In genomic region chr10:120751821-120752261, GRCm38 (mm10) we compare ENCODE assay signal across 8 mouse cellular contexts.
DNase-seq lines count a peak whose midpoint lies in the region; ATAC-seq lines count a peak whose summit lies in the region.

No protein-coding gene starts in this region.

- H3K4me3 ChIP-seq in hindbrain, embryonic 15.5 days = no peak overlapping the region
- H3K4me3 ChIP-seq in hindbrain, embryonic 14.5 days (replicated peaks; ENCODE audit: low read length) = no peak overlapping the region
- H3K4me3 ChIP-seq in embryonic facial prominence, embryonic 14.5 days (ENCODE audit: low read depth, low read length) = no peak overlapping the region
- H3K4me3 ChIP-seq in intestine, embryonic 16.5 days (ENCODE audit: low read length) = no peak overlapping the region
- no peak overlapping the region for H3K4me3 ChIP-seq in lung, embryonic 16.5 days (ENCODE audit: low read length)

- no peak for DNase-seq in hindbrain, embryonic 14.5 days (ENCODE audit: low spot score)
- DNase-seq in embryonic facial prominence, embryonic 14.5 days (ENCODE audit: low spot score) = peak; percentile 40
- DNase-seq in spleen, adult 12 weeks (ENCODE audit: low spot score) = no peak
- DNase-seq in urinary bladder, postnatal 25 days (ENCODE audit: low spot score) = no peak
- DNase-seq in frontal cortex, postnatal 14 days (ENCODE audit: low spot score in 2 of 2) = no peak

- H3K27ac ChIP-seq in hindbrain, embryonic 15.5 days (replicated peaks) = peak overlapping the region; percentile 14; the same call in 1 of the 2 replicates
- no peak overlapping the region for H3K27ac ChIP-seq in hindbrain, embryonic 14.5 days
- peak overlapping the region; percentile 69 for H3K27ac ChIP-seq in embryonic facial prominence, embryonic 14.5 days (replicated peaks; ENCODE audit: low read depth, low read length)
- peak overlapping the region; percentile 0; the same call in 1 of the 2 replicates for H3K27ac ChIP-seq in intestine, embryonic 16.5 days (ENCODE audit: low read length)
- H3K27ac ChIP-seq in lung, embryonic 16.5 days (ENCODE audit: low read length) = peak overlapping the region; percentile 29; the same call in 1 of the 2 replicates

- no peaks in the 10 kb centered on the region for H3K9me3 ChIP-seq in hindbrain, embryonic 15.5 days
- 0 out of 2 replicates have a peak, but pooled peaks cover 3% of the 10 kb centered on the region for H3K9me3 ChIP-seq in hindbrain, embryonic 14.5 days (ENCODE audit: control insufficient read depth, low read length)
- H3K9me3 ChIP-seq in embryonic facial prominence, embryonic 14.5 days (ENCODE audit: control insufficient read depth, low read length) = no peaks in the 10 kb centered on the region; the same call in 1 of the 2 replicates
- H3K9me3 ChIP-seq in intestine, embryonic 16.5 days (ENCODE audit: control insufficient read depth, low read length) = no peaks in the 10 kb centered on the region
- 0 out of 2 replicates have a peak, but pooled peaks cover 2% of the 10 kb centered on the region for H3K9me3 ChIP-seq in lung, embryonic 16.5 days (ENCODE audit: control insufficient read depth, low read length)

- H3K4me2 ChIP-seq in hindbrain, embryonic 15.5 days = no peak overlapping the region
- H3K4me2 ChIP-seq in hindbrain, embryonic 14.5 days (replicated peaks) = no peak overlapping the region
- no peak overlapping the region for H3K4me2 ChIP-seq in embryonic facial prominence, embryonic 14.5 days (ENCODE audit: low read depth, low read length)
- H3K4me2 ChIP-seq in intestine, embryonic 16.5 days (ENCODE audit: low read depth, low read length) = no peak overlapping the region
- H3K4me2 ChIP-seq in lung, embryonic 16.5 days (ENCODE audit: low read depth, low read length) = peak overlapping the region; percentile 13

- 67% methylated on average over 11 of the region's 11 CpGs for WGBS in hindbrain, embryonic 15.5 days
- WGBS in hindbrain, embryonic 14.5 days = 68% methylated on average over 11 of the region's 11 CpGs
- 41% methylated on average over 11 of the region's 11 CpGs for WGBS in embryonic facial prominence, embryonic 14.5 days
- 68% methylated on average over 11 of the region's 11 CpGs for WGBS in intestine, embryonic 16.5 days
- 48% methylated on average over 11 of the region's 11 CpGs for WGBS in lung, embryonic 16.5 days

- no peaks in the 10 kb centered on the region for H3K36me3 ChIP-seq in hindbrain, embryonic 15.5 days
- H3K36me3 ChIP-seq in hindbrain, embryonic 14.5 days (replicated peaks; ENCODE audit: control insufficient read depth, insufficient read depth) = no peaks in the 10 kb centered on the region
- H3K36me3 ChIP-seq in embryonic facial prominence, embryonic 14.5 days (ENCODE audit: control insufficient read depth, insufficient read depth, low read length) = no peaks in the 10 kb centered on the region
- no peaks in the 10 kb centered on the region for H3K36me3 ChIP-seq in intestine, embryonic 16.5 days (ENCODE audit: control insufficient read depth, insufficient read depth, low read length)
- no peaks in the 10 kb centered on the region for H3K36me3 ChIP-seq in lung, embryonic 16.5 days (ENCODE audit: control insufficient read depth, insufficient read depth, low read length)

- peaks cover 4% of the 10 kb centered on the region; the same call in 1 of the 2 replicates for H3K27me3 ChIP-seq in hindbrain, embryonic 15.5 days
- H3K27me3 ChIP-seq in hindbrain, embryonic 14.5 days (ENCODE audit: control insufficient read depth, insufficient read depth, low read length) = no peaks in the 10 kb centered on the region
- no peaks in the 10 kb centered on the region for H3K27me3 ChIP-seq in embryonic facial prominence, embryonic 14.5 days (replicated peaks; ENCODE audit: control insufficient read depth, insufficient read depth, low read length)
- no peaks in the 10 kb centered on the region for H3K27me3 ChIP-seq in intestine, embryonic 16.5 days (replicated peaks; ENCODE audit: control insufficient read depth, insufficient read depth, low read length)
- H3K27me3 ChIP-seq in lung, embryonic 16.5 days (ENCODE audit: control insufficient read depth, insufficient read depth, low read depth, low read length) = no peaks in the 10 kb centered on the region

- no peak overlapping the region for H3K9ac ChIP-seq in hindbrain, embryonic 15.5 days
- H3K9ac ChIP-seq in hindbrain, embryonic 14.5 days = no peak overlapping the region
- H3K9ac ChIP-seq in embryonic facial prominence, embryonic 14.5 days (ENCODE audit: low read depth, low read length) = no peak overlapping the region
- no peak overlapping the region for H3K9ac ChIP-seq in intestine, embryonic 16.5 days (ENCODE audit: low read depth, low read length)
- no peak overlapping the region for H3K9ac ChIP-seq in lung, embryonic 16.5 days (ENCODE audit: low read length)

- H3K4me1 ChIP-seq in hindbrain, embryonic 15.5 days (replicated peaks) = no peaks in the 10 kb centered on the region
- no peaks in the 10 kb centered on the region for H3K4me1 ChIP-seq in hindbrain, embryonic 14.5 days (replicated peaks; ENCODE audit: control insufficient read depth, insufficient read depth, low read length)
- H3K4me1 ChIP-seq in embryonic facial prominence, embryonic 14.5 days (ENCODE audit: control insufficient read depth, insufficient read depth, low read length) = peaks cover 3% of the 10 kb centered on the region
- H3K4me1 ChIP-seq in intestine, embryonic 16.5 days (ENCODE audit: control insufficient read depth, insufficient read depth, low read length) = 0 out of 2 replicates have a peak, but pooled peaks cover 5% of the 10 kb centered on the region
- peaks cover 11% of the 10 kb centered on the region for H3K4me1 ChIP-seq in lung, embryonic 16.5 days (replicated peaks; ENCODE audit: control insufficient read depth, insufficient read depth, low read length)

- ATAC-seq in hindbrain, embryonic 15.5 days (ENCODE audit: low FRiP score, low read depth) = no peak
- ATAC-seq in hindbrain, embryonic 14.5 days (ENCODE audit: low FRiP score) = no peak
- ATAC-seq in embryonic facial prominence, embryonic 14.5 days (ENCODE audit: low read depth) = no peak
- ATAC-seq in intestine, embryonic 16.5 days = no peak
- peak; percentile 50 for ATAC-seq in lung, embryonic 16.5 days (ENCODE audit: low read depth)
